ENCODE assay signal across 8 mouse cellular contexts in genomic region chr7:73541412-73542130, GRCm38 (mm10). TPM values are rescaled to one million over a fixed set of nuclear protein-coding genes. Genes with fewer than 3 reads are reported as not detected.
DNase-seq lines count a peak whose midpoint lies in the region; ATAC-seq and TF ChIP-seq lines count a peak whose summit lies in the region.

Chd2 (minus strand) TSS chr7:73541830.

- H3K9ac ChIP-seq in ES-E14 (ENCODE audit: insufficient read depth, low read depth, low read length, poor library complexity, severe bottlenecking), result peak within 1 kb of the TSS; percentile 97
- H3K9ac ChIP-seq in heart, embryonic 14.5 days (ENCODE audit: low read length), result peak within 1 kb of the TSS; percentile 96
- H3K9ac ChIP-seq in liver, postnatal 0 days (replicated peaks), result peak within 1 kb of the TSS; percentile 93
- H3K9ac ChIP-seq in neural tube, embryonic 13.5 days, result peak within 1 kb of the TSS; percentile 95

- ATAC-seq in heart, embryonic 14.5 days (ENCODE audit: insufficient number of reproducible peaks, insufficient read depth, low FRiP score, low read depth), result no peak
- ATAC-seq in liver, postnatal 0 days, result peak; percentile 43
- 0 out of 2 replicates have a peak, but pooled peaks have one; percentile 19 for ATAC-seq in neural tube, embryonic 13.5 days (ENCODE audit: low read depth)

- no peak for DNase-seq in ES-E14 (ENCODE audit: low read depth, low spot score)
- peak; percentile 91 for DNase-seq in brain, embryonic 14.5 days (ENCODE audit: low read depth)
- DNase-seq in forebrain, embryonic 10.5 days (ENCODE audit: extremely low spot score, low spot score), result peak; percentile 77
- peak; percentile 80 for DNase-seq in kidney, postnatal 10 days
- peak; percentile 78 for DNase-seq in liver, postnatal 0 days
- peak; percentile 83 for DNase-seq in thymus, postnatal 0 days (ENCODE audit: low spot score)

- no peak; the same call in 1 of the 2 replicates for TF ChIP-seq EP300 in liver, postnatal 0 days (IDR thresholded peaks at IDR 0.05; ENCODE audit: low read depth)

- H3K36me3 ChIP-seq in ES-E14 (ENCODE audit: control insufficient read depth, insufficient read depth, low read length, poor library complexity, severe bottlenecking), result no peaks in the 10 kb centered on the region; the same call in 1 of the 2 replicates
- peaks cover 46% of the 10 kb centered on the region for H3K36me3 ChIP-seq in forebrain, embryonic 10.5 days (replicated peaks)
- peaks cover 34% of the 10 kb centered on the region for H3K36me3 ChIP-seq in heart, embryonic 14.5 days (ENCODE audit: control insufficient read depth, insufficient read depth, low read length)
- H3K36me3 ChIP-seq in liver, postnatal 0 days (replicated peaks; ENCODE audit: insufficient read depth, low read length), result peaks cover 23% of the 10 kb centered on the region
- peaks cover 12% of the 10 kb centered on the region for H3K36me3 ChIP-seq in neural tube, embryonic 13.5 days

- peak within 1 kb of the TSS; percentile 62 for H3K4me2 ChIP-seq in heart, embryonic 14.5 days (ENCODE audit: low read length)
- peak within 1 kb of the TSS; percentile 63 for H3K4me2 ChIP-seq in liver, postnatal 0 days (ENCODE audit: low read depth, low read length)
- peak within 1 kb of the TSS; percentile 69 for H3K4me2 ChIP-seq in neural tube, embryonic 13.5 days

- H3K27me3 ChIP-seq in forebrain, embryonic 10.5 days (ENCODE audit: poor library complexity, severe bottlenecking), result no peaks in the 10 kb centered on the region
- H3K27me3 ChIP-seq in heart, embryonic 14.5 days (ENCODE audit: control insufficient read depth, insufficient read depth, low read length), result no peaks in the 10 kb centered on the region
- no peaks in the 10 kb centered on the region for H3K27me3 ChIP-seq in liver, postnatal 0 days (ENCODE audit: insufficient read depth, low read length)
- H3K27me3 ChIP-seq in neural tube, embryonic 13.5 days, result no peaks in the 10 kb centered on the region

- H3K4me3 ChIP-seq in ES-E14 (ENCODE audit: insufficient read depth in 1 of 2, low read depth in 1 of 2, low read length in 2 of 2, poor library complexity in 1 of 2, severe bottlenecking in 1 of 2), result peak within 1 kb of the TSS; percentile 84 to 87
- peak within 1 kb of the TSS; percentile 60 for H3K4me3 ChIP-seq in forebrain, embryonic 10.5 days
- peak within 1 kb of the TSS; percentile 72 for H3K4me3 ChIP-seq in heart, embryonic 14.5 days (ENCODE audit: control insufficient read depth in 1 of 2, insufficient read depth in 1 of 2, low read depth in 1 of 2, low read length in 2 of 2)
- H3K4me3 ChIP-seq in liver, postnatal 0 days (ENCODE audit: low read depth, low read length), result peak within 1 kb of the TSS; percentile 78
- peak within 1 kb of the TSS; percentile 73 for H3K4me3 ChIP-seq in neural tube, embryonic 13.5 days

- in situ Hi-C loops in ES-E14 (cut with MboI; ENCODE audit: low sequenced_read_pairs in 2 of 2, unreplicated experiment in 2 of 2), result no loop called here

- peak; percentile 77; the same call in 1 of the 2 replicates for TF ChIP-seq POLR2A in brain, embryonic 14.5 days (IDR thresholded peaks at IDR 0.05; ENCODE audit: borderline replicate concordance, extremely low read depth, insufficient read depth, insufficient read length, poor library complexity, severe bottlenecking)

- WGBS in forebrain, embryonic 10.5 days, result 0% methylated on average over 15 of the region's 15 CpGs
- under 1% methylated on average over 15 of the region's 15 CpGs for WGBS in heart, embryonic 14.5 days
- 1% methylated on average over 15 of the region's 15 CpGs for WGBS in liver, postnatal 0 days (ENCODE audit: insufficient replicate concordance)
- under 1% methylated on average over 15 of the region's 15 CpGs for WGBS in neural tube, embryonic 13.5 days

- TF ChIP-seq CTCF in brain, embryonic 14.5 days (IDR thresholded peaks at IDR 0.05; ENCODE audit: borderline replicate concordance, extremely low read depth, insufficient read depth, insufficient read length), result no peak
- no peak for TF ChIP-seq CTCF in liver, postnatal 0 days (IDR thresholded peaks at IDR 0.05; ENCODE audit: low read depth)

- H3K9me3 ChIP-seq in ES-E14 (ENCODE audit: control insufficient read depth, insufficient read depth, low read depth, low read length), result no peaks in the 10 kb centered on the region
- no peaks in the 10 kb centered on the region for H3K9me3 ChIP-seq in forebrain, embryonic 10.5 days
- H3K9me3 ChIP-seq in heart, embryonic 14.5 days (ENCODE audit: control insufficient read depth, low read length), result no peaks in the 10 kb centered on the region
- no peaks in the 10 kb centered on the region for H3K9me3 ChIP-seq in liver, postnatal 0 days (ENCODE audit: low read length)
- H3K9me3 ChIP-seq in neural tube, embryonic 13.5 days, result no peaks in the 10 kb centered on the region

- H3K4me1 ChIP-seq in ES-E14 (ENCODE audit: control insufficient read depth in 2 of 2, insufficient read depth in 2 of 2, low read length in 2 of 2, poor library complexity in 1 of 2), result peaks cover under 1 to 5% of the 10 kb centered on the region in 2 experiments; a peak in 2 of 4 replicates
- H3K4me1 ChIP-seq in forebrain, embryonic 10.5 days, result peaks cover 14% of the 10 kb centered on the region
- peaks cover 0 to 13% of the 10 kb centered on the region in 2 experiments for H3K4me1 ChIP-seq in heart, embryonic 14.5 days (ENCODE audit: control insufficient read depth in 2 of 2, insufficient read depth in 2 of 2, low read length in 2 of 2)
- H3K4me1 ChIP-seq in liver, postnatal 0 days (ENCODE audit: insufficient read depth), result peaks cover 3% of the 10 kb centered on the region; the same call in 1 of the 2 replicates
- peaks cover 23% of the 10 kb centered on the region for H3K4me1 ChIP-seq in neural tube, embryonic 13.5 days (replicated peaks)

- H3K27ac ChIP-seq in ES-E14 (ENCODE audit: insufficient read depth, low read depth, low read length, poor library complexity, severe bottlenecking), result peak within 1 kb of the TSS; percentile 99
- peak within 1 kb of the TSS; percentile 96 for H3K27ac ChIP-seq in forebrain, embryonic 10.5 days
- peak within 1 kb of the TSS; percentile 99 to 100 for H3K27ac ChIP-seq in heart, embryonic 14.5 days (replicated peaks in 1 of 2; ENCODE audit: control insufficient read depth in 1 of 2, insufficient read depth in 1 of 2, low read depth in 2 of 2, low read length in 2 of 2)
- peak within 1 kb of the TSS; percentile 100 for H3K27ac ChIP-seq in liver, postnatal 0 days (ENCODE audit: low read depth)
- peak within 1 kb of the TSS; percentile 99 for H3K27ac ChIP-seq in neural tube, embryonic 13.5 days (replicated peaks)

TF ChIP-seq in ES-E14, 5 proteins besides CTCF, POLR2A, EP300 and RAD21:
- peak; percentile 43; the same call in 1 of the 2 replicates for TF ChIP-seq HCFC1 (IDR thresholded peaks at IDR 0.05; ENCODE audit: borderline replicate concordance, insufficient read depth, low read length)
- TF ChIP-seq ZC3H11A (IDR thresholded peaks at IDR 0.05; ENCODE audit: borderline replicate concordance, low read depth, low read length), result no peak
- no peak for TF ChIP-seq MAFK (IDR thresholded peaks at IDR 0.05; ENCODE audit: insufficient read depth, low read depth, low read length)
- TF ChIP-seq CHD2 (IDR thresholded peaks at IDR 0.05; ENCODE audit: low read depth, low read length), result no peak
- peak; percentile 97 for TF ChIP-seq ZNF384 (IDR thresholded peaks at IDR 0.05; ENCODE audit: low read depth, low read length)

RNA-seq across cellular contexts. Expression of gene Chd2, which starts in this region (rescaled TPM):
- total RNA-seq in ES-E14 (2012; rRNA removed), result 46.6 and 70.8 TPM in 2 replicates
- polyA plus RNA-seq in brain, embryonic 14.5 days (2012; rRNA removed), result 51.8 and 54.9 TPM in 2 replicates
- 45.1 and 45.7 TPM in 2 replicates for polyA plus RNA-seq in forebrain, embryonic 10.5 days (2016; fragmentation: Nextera tagmentation; extraction: Ambion mirVana)
- 46.9 and 53.0 TPM in 2 replicates for polyA plus RNA-seq in heart, embryonic 14.5 days (2014; fragmentation: Nextera tagmentation; extraction: Ambion mirVana)
- 14.1 and 17.2 TPM in 2 replicates for polyA plus RNA-seq in liver, postnatal 0 days (2015; fragmentation: Nextera tagmentation; extraction: Ambion mirVana)
- 34.6 and 45.5 TPM in 2 replicates for polyA plus RNA-seq in neural tube, embryonic 13.5 days (2015; fragmentation: Nextera tagmentation; extraction: Ambion mirVana)
- 52.6 and 64.2 TPM in 2 replicates for polyA plus RNA-seq in thymus, postnatal 0 days (2015; fragmentation: Nextera tagmentation; extraction: Ambion mirVana)
